Mouse (Mus musculus) testis, adult 2 months (tissue): ENCODE results near the gene Fhad1.

Source experiments
- CTCF ChIP-seq: fragments of 200-500 bp; IDR thresholded peaks from 2 replicates; pipeline ENCODE4 v1.5.1; 2012; ENCODE audit warnings: low read depth, mild to moderate bottlenecking, inconsistent platforms, low read length, moderate library complexity; ENCODE audit not compliant: control insufficient read depth, insufficient read depth, insufficient replicate concordance
- POLR2A ChIP-seq: fragments of 200-500 bp; IDR thresholded peaks from 2 replicates; pipeline ENCODE4 v1.6.1; 2012; ENCODE audit warnings: low read depth, mild to moderate bottlenecking, inconsistent platforms, low read length, moderate library complexity; ENCODE audit not compliant: control insufficient read depth

- TF ChIP-seq CTCF (no peak), POLR2A (no peak)
Observed at GRCm38 (mm10) chr4:142010441-142010840, 4.4 kb downstream of the Fhad1 start.
